Mouse (Mus musculus) midbrain, embryonic 11.5 days (tissue): ENCODE data around the gene Frmpd3. TPM values are rescaled to one million over a fixed set of nuclear protein-coding genes. Genes with fewer than 3 reads are reported as not detected.

Source experiments
- ATAC-seq: fragments of 200-750 bp; cut with Nextera tagmentation; 2 replicates; pipeline ENCODE4 v1.8.0; 2017; ENCODE audit warnings: moderate TSS enrichment, moderate library complexity; ENCODE audit not compliant: low FRiP score
- DNase-seq: peaks from one replicate; pipeline ENCODE4 v3.0.0; 2015; ENCODE audit warnings: low spot score; ENCODE audit errors: missing footprints
- H3K27ac ChIP-seq: fragments of 300-500 bp; sonication (generic); 2 replicates; pipeline ENCODE4 v1.5.1; 2014; ENCODE audit warnings: low read depth, low read length
- H3K27me3 ChIP-seq: fragments of 300-500 bp; sonication (generic); 2 replicates; pipeline ENCODE4 v1.6.1; 2014; ENCODE audit warnings: mild to moderate bottlenecking, low read length, moderate library complexity, mixed read lengths; ENCODE audit not compliant: control insufficient read depth, insufficient read depth
- H3K36me3 ChIP-seq: fragments of 300-500 bp; sonication (generic); 2 replicates; pipeline ENCODE4 v1.6.1; 2014; ENCODE audit warnings: mild to moderate bottlenecking, low read length, moderate library complexity, mixed read lengths; ENCODE audit not compliant: control insufficient read depth, insufficient read depth
- H3K4me1 ChIP-seq: fragments of 300-500 bp; sonication (generic); 2 replicates; pipeline ENCODE4 v1.6.1; 2014; ENCODE audit warnings: low read length; ENCODE audit not compliant: control insufficient read depth, insufficient read depth
- H3K4me2 ChIP-seq: fragments of 300-500 bp; sonication (generic); 2 replicates; pipeline ENCODE4 v1.6.1; 2014; ENCODE audit warnings: mild to moderate bottlenecking, moderate library complexity
- H3K4me3 ChIP-seq: fragments of 300-500 bp; sonication (generic); 2 replicates; pipeline ENCODE4 v1.5.1; 2014; ENCODE audit warnings: low read depth, low read length
- H3K9ac ChIP-seq: fragments of 300-500 bp; sonication (generic); 2 replicates; pipeline ENCODE4 v1.6.1; 2014; ENCODE audit warnings: low read length
- H3K9me3 ChIP-seq: fragments of 300-500 bp; sonication (generic); 2 replicates; pipeline ENCODE4 v1.6.1; 2016; ENCODE audit warnings: low read length; ENCODE audit not compliant: control insufficient read depth
- WGBS: fragments of 180-500 bp; shearing (Covaris S2); extraction: QIAGEN DNeasy Blood & Tissue Kit; methylation state at CpG from one replicate; pipeline ENCODE4 v1.1.7; 2014; 5-methylcytosine and 5-hydroxymethylcytosine counted together
- polyA plus RNA-seq: library from polyadenylated mRNA; unstranded; fragments of >200 nt; fragmentation: Nextera tagmentation; extraction: Ambion mirVana; gene quantifications from 2 replicates; pipeline ENCODE4 v1.2.1, GENCODE M21; 2014

Frmpd3 gene
- polyA plus RNA-seq, 1 experiment from 2014 or later = 1.7 TPM

- ATAC-seq (no peak), DNase-seq (no peak)
- Histone ChIP-seq H3K4me1 (no peaks in the 10 kb centered on the region), H3K27ac (no peak overlapping the region), H3K9ac (no peak overlapping the region), H3K36me3 (no peaks in the 10 kb centered on the region), H3K4me3 (no peak overlapping the region), H3K9me3 (no peaks in the 10 kb centered on the region), H3K27me3 (no peaks in the 10 kb centered on the region; the same call in 1 of the 2 replicates), H3K4me2 (no peak overlapping the region)
- 90% methylated on average over 11 of the region's 11 CpGs for WGBS
These were observed 90.7 kb downstream of the Frmpd3 start for GRCm38 (mm10) chrX:140432786-140433185.

DNA sequence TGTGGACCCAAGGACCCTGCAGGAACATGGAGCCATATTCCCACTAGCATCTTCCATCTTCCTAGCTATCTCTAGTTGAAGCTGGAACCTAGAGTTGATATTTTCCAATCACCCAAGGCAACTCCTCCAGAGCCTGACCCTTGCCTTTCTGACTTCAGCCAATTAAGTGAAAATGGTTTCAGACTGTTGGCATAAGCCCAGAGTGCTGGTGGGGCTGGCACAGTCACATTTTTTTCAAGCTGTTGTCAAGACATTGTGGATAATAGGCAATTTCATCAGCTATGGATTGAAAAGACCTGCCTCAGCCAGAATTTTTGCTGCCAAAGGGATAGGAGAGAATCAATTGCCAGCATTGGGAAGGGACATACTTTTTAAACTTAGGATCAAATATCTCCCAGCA lies 95.8 kb downstream of the Frmpd3 start:
- Histone ChIP-seq H3K4me2 (no peak overlapping the region), H3K9ac (no peak overlapping the region), H3K27me3 (no peaks in the 10 kb centered on the region; the same call in 1 of the 2 replicates), H3K9me3 (no peaks in the 10 kb centered on the region), H3K27ac (no peak overlapping the region), H3K36me3 (no peaks in the 10 kb centered on the region), H3K4me1 (no peaks in the 10 kb centered on the region), H3K4me3 (no peak overlapping the region)
- no peak for DNase-seq
- ATAC-seq = no peak

GRCm38 (mm10) chrX:140445551-140445950 lies 103.5 kb downstream of the Frmpd3 start:
- DNase-seq (no peak), ATAC-seq (no peak)
- Histone ChIP-seq H3K4me1 (no peaks in the 10 kb centered on the region), H3K27ac (no peak overlapping the region), H3K4me3 (no peak overlapping the region), H3K27me3 (no peaks in the 10 kb centered on the region; the same call in none of the 2 replicates), H3K4me2 (no peak overlapping the region), H3K9me3 (no peaks in the 10 kb centered on the region), H3K9ac (no peak overlapping the region), H3K36me3 (no peaks in the 10 kb centered on the region)
- WGBS = 78% methylated on average over 13 of the region's 13 CpGs

GRCm38 (mm10) chrX:140450071-140450470 lies 108.0 kb downstream of the Frmpd3 start:
- H3K27ac ChIP-seq = no peak overlapping the region
- no peak overlapping the region for H3K4me2 ChIP-seq
- H3K9ac ChIP-seq = no peak overlapping the region
- H3K4me3 ChIP-seq = no peak overlapping the region
- H3K27me3 ChIP-seq = no peaks in the 10 kb centered on the region; the same call in 1 of the 2 replicates
- no peak for DNase-seq
- no peaks in the 10 kb centered on the region for H3K36me3 ChIP-seq
- ATAC-seq = no peak
- 83% methylated on average over 3 of the region's 3 CpGs for WGBS
- H3K9me3 ChIP-seq = no peaks in the 10 kb centered on the region
- no peaks in the 10 kb centered on the region for H3K4me1 ChIP-seq

DNA sequence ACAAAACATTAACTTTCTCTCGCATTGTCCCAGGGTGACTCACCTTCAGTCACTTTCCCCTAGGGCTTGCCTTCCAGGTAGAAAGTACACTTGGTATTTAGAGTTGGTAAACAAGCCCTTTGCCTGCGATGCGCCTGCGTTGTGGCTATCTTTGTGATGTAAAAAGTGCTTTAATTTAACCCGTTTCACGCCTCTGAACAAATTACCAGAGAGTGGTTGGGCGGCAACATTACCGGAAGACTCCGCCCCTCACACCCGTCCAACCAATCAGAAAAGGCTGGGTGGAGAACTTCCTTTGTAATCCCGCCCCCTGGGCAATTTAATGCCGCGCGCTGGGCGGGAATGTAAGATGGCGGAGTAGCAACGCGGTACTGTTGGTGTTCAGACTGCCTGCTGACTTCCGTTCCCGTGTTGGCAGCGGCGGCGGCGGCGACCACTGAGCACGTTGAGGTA lies 114.2 kb downstream of the Frmpd3 start, which contains the start of gene Prps1:
TSS of gene Prps1 (plus strand) at position 335 of the 453 bp plus-strand sequence.
- Histone ChIP-seq H3K4me1 (no peaks in the 10 kb centered on the region; the same call in 1 of the 2 replicates), H3K4me2 (peak within 1 kb of the TSS; percentile 57), H3K36me3 (no peaks in the 10 kb centered on the region), H3K9ac (peak within 1 kb of the TSS; percentile 59), H3K9me3 (no peaks in the 10 kb centered on the region), H3K27ac (no peak within 1 kb of the TSS), H3K4me3 (peak within 1 kb of the TSS; percentile 48), H3K27me3 (peaks cover 9% of the 10 kb centered on the region; the same call in 1 of the 2 replicates)
- DNase-seq (peak; percentile 97), ATAC-seq (peak; percentile 94)
- WGBS = 17% methylated on average over 26 of the region's 26 CpGs

DNA sequence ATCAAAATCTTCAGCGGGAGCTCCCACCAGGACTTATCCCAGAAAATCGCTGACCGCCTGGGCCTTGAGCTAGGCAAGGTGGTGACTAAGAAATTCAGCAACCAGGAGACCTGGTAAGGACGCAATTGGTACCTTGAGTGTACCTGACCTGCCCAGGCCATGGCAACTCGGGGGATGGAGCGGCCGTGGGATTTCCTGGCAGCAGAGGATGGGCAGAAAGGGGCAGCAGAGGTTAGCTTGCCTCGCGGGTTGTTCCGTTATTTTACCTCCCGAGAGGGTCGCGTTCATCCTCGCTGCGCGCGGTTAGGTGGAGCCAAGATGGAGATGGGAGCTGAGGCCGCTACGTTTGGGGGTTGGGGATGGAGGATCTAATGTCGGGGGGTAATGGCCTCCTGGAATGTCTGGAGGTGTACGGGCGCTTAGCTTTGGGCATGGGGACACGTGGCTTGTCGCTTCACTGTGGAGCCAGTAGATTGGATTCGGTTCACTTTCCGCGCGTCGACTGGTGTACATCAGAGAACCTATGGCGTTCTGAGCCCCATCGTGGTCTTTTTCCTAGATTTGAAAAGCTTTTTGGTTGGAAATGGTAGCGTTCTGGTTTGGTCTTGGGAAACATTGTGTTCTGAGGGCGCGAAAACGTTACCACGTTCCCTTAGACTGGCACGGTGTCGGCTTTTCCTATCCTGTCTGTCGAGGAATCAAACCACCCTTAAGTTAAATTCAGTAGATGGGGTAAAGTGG lies 114.9 kb downstream of the Frmpd3 start:
- peaks cover 9% of the 10 kb centered on the region; the same call in 1 of the 2 replicates for H3K27me3 ChIP-seq
- H3K4me3 ChIP-seq = peak overlapping the region; percentile 48
- H3K27ac ChIP-seq = no peak overlapping the region

GRCm38 (mm10) chrX:140457502-140457901 lies 115.4 kb downstream of the Frmpd3 start:
- H3K9ac ChIP-seq = peak overlapping the region; percentile 59; the same call in 1 of the 2 replicates
- ATAC-seq = no peak

More for the DNA sequence above, 114.9 kb downstream of the Frmpd3 start:
- WGBS = 25% methylated on average over 39 of the region's 39 CpGs
- Histone ChIP-seq H3K36me3 (no peaks in the 10 kb centered on the region), H3K4me1 (no peaks in the 10 kb centered on the region; the same call in 1 of the 2 replicates), H3K9me3 (no peaks in the 10 kb centered on the region), H3K4me2 (peak overlapping the region; percentile 57), H3K9ac (peak overlapping the region; percentile 59)
- ATAC-seq (peak; percentile 70), DNase-seq (peak; percentile 93)

GRCm38 (mm10) chrX:140478231-140478630 lies 136.2 kb downstream of the Frmpd3 start:
- WGBS = 88% methylated on average over 6 of the region's 6 CpGs
- ATAC-seq (no peak), DNase-seq (no peak)
- no peaks in the 10 kb centered on the region for H3K9me3 ChIP-seq
- 0 out of 2 replicates have a peak, but pooled peaks cover 4% of the 10 kb centered on the region for H3K27me3 ChIP-seq
- H3K4me1 ChIP-seq = no peaks in the 10 kb centered on the region
- no peak overlapping the region for H3K4me3 ChIP-seq
- no peak overlapping the region for H3K27ac ChIP-seq
- H3K36me3 ChIP-seq = no peaks in the 10 kb centered on the region
- no peak overlapping the region for H3K4me2 ChIP-seq
- H3K9ac ChIP-seq = no peak overlapping the region

More at GRCm38 (mm10) chrX:140457502-140457901, 115.4 kb downstream of the Frmpd3 start:
- peak; percentile 90 for DNase-seq
- Histone ChIP-seq H3K4me1 (no peaks in the 10 kb centered on the region; the same call in 1 of the 2 replicates), H3K27ac (no peak overlapping the region), H3K4me2 (peak overlapping the region; percentile 57), H3K9me3 (no peaks in the 10 kb centered on the region), H3K36me3 (no peaks in the 10 kb centered on the region), H3K4me3 (peak overlapping the region; percentile 48), H3K27me3 (peaks cover 9% of the 10 kb centered on the region; the same call in 1 of the 2 replicates)
- WGBS = 23% methylated on average over 12 of the region's 12 CpGs

- DNase-seq (no peak), ATAC-seq (no peak)
- no peak overlapping the region for H3K4me2 ChIP-seq
- no peaks in the 10 kb centered on the region for H3K4me1 ChIP-seq
- H3K9me3 ChIP-seq = no peaks in the 10 kb centered on the region
- no peak overlapping the region for H3K9ac ChIP-seq
- 70% methylated on average over 5 of the region's 5 CpGs for WGBS
- 0 out of 2 replicates have a peak, but pooled peaks cover 4% of the 10 kb centered on the region for H3K27me3 ChIP-seq
- H3K36me3 ChIP-seq = no peaks in the 10 kb centered on the region
- no peak overlapping the region for H3K27ac ChIP-seq
- no peak overlapping the region for H3K4me3 ChIP-seq
These were observed 137.1 kb downstream of the Frmpd3 start for GRCm38 (mm10) chrX:140479171-140479570.
